Mouse (Mus musculus): ENCODE data around the gene Alkbh7. TPM values are rescaled to one million over a fixed set of nuclear protein-coding genes. Genes with fewer than 3 reads are reported as not detected.
A peak's percentile ranks its signal among the peaks of the same experiment; 100 is the strongest.

Gene Alkbh7
- total and polyA plus RNA-seq, 2 experiments: 23.2 to 42.0 TPM

DNA sequence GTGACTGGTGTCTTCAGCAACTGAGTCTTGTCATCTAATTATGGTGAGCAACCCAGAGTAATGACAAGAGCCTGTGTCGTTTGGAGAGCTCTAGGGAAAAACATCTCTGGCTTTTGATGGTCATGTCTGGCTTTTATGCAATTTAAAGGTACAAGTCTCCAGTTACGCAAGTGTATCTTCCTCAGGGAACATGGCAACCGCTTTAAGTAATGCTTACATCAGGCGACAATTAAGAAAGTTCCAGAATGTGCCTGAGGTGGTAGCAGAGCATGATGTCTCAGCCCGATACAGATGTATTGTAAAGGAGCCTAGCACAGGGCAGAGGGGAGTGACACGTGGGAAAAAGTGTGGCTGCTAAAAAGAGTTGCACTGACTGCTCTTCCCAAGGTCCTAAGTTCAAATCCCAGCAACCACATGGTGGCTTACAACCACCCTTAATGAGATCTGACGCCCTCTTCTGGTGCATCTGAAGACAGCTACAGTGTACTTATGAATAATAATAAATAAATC, 8.2 kb upstream of the Alkbh7 start:
- Histone ChIP-seq H3K9ac (ENCODE audit: low read depth, low read length) (no peak overlapping the region), H3K36me3 (ENCODE audit: control insufficient read depth, insufficient read depth, low read length) (peaks cover 3% of the 10 kb centered on the region; the same call in 1 of the 2 replicates), H3K4me1 (ENCODE audit: control insufficient read depth, insufficient read depth, low read length) (peaks cover 7% of the 10 kb centered on the region), H3K27ac (replicated peaks; ENCODE audit: insufficient read depth, low read depth, low read length) (no peak overlapping the region), H3K79me2 (ENCODE audit: control insufficient read depth, insufficient read depth, low read length) (peaks cover 9% of the 10 kb centered on the region; the same call in 1 of the 2 replicates), H3K27me3 (ENCODE audit: control insufficient read depth, insufficient read depth, low read length) (no peaks in the 10 kb centered on the region), H3K4me3 (ENCODE audit: insufficient read depth, low read depth, low read length) (no peak overlapping the region)
- 79% methylated on average over 7 of the region's 7 CpGs for WGBS
- TF ChIP-seq CTCF (IDR thresholded peaks at IDR 0.05; ENCODE audit: low read depth, low read length) (no peak), POLR2A (IDR thresholded peaks at IDR 0.05; ENCODE audit: extremely low read depth, insufficient read depth, low read length) (no peak)
- no peak for DNase-seq (ENCODE audit: extremely low read depth, low read depth, low spot score)

DNA sequence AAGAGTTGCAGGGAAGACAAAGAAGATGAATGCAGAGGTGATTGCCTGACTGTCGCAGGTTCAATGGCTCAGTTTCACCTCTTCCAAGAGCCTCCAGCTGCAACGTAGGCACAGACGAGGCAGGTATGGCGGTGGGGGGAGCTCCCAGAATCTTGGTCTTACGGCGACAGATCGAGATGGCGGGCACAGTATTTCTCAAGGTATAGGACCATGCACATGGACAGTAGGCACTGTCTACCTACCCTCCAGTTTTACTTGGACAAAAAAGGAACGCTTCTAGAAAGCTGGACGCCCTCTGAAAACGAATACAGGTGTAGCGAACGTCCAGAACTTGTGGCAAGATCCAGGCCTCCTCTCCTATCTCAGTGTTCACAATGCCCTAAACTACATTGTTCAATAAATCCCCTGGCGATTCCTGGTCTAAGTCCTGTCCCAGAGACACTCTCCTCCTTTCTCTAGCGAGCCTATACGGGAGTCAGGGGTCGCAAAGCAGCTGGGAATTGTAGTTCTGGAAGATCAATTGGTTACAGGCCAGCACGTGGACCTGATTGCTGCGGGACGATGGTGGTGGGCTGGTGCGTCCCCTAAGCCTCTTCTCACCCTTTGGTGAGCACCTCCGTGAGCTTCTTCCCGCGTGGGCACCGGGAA, 7.5 kb upstream of the Alkbh7 start:
- Histone ChIP-seq H3K4me3 (ENCODE audit: insufficient read depth, low read depth, low read length) (peak overlapping the region; percentile 65), H3K27me3 (ENCODE audit: control insufficient read depth, insufficient read depth, low read length) (no peaks in the 10 kb centered on the region), H3K4me1 (ENCODE audit: control insufficient read depth, insufficient read depth, low read length) (peaks cover 7% of the 10 kb centered on the region), H3K27ac (replicated peaks; ENCODE audit: insufficient read depth, low read depth, low read length) (peak overlapping the region; percentile 59), H3K9ac (ENCODE audit: low read depth, low read length) (peak overlapping the region; percentile 68), H3K79me2 (ENCODE audit: control insufficient read depth, insufficient read depth, low read length) (peaks cover 9% of the 10 kb centered on the region; the same call in 1 of the 2 replicates), H3K36me3 (ENCODE audit: control insufficient read depth, insufficient read depth, low read length) (peaks cover 5% of the 10 kb centered on the region; the same call in 1 of the 2 replicates)
- WGBS: 3% methylated on average over 25 of the region's 25 CpGs
- peak; percentile 85 for DNase-seq (ENCODE audit: extremely low read depth, low read depth, low spot score)
- TF ChIP-seq CTCF (IDR thresholded peaks at IDR 0.05; ENCODE audit: low read depth, low read length) (no peak), POLR2A (IDR thresholded peaks at IDR 0.05; ENCODE audit: extremely low read depth, insufficient read depth, low read length) (no peak)

DNA sequence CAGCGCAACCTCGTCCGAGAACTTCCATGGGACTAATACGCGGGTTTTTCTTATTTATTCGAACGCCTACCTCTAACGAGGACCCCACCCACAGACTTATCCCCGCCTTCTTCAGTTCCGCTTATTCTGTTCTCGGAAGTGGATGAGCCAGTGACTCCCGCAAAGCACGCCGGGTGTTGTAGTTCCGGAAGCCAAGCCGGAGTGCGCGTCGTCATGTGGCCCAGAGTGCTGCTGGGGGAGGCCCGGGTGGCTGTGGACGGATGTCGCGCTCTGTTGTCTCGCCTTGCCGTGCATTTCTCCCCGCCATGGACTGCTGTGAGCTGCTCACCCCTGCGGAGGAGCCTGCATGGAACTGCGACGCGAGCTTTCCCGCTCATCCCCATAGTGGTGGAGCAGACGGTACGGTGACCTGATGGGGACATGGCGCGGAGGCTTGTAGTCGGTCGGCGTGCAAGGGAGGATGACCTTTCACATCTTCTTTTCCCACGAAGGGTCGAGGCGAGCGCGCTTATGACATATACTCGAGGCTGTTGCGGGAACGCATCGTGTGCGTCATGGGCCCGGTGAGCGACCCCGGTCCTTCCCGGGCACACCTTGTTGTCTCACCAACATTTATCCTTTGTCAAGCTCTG, 6.9 kb upstream of the Alkbh7 start, which contains the start of gene Clpp:
TSS of gene Clpp (plus strand) at position 191 of the 632 bp plus-strand sequence.
- Histone ChIP-seq H3K27me3 (ENCODE audit: control insufficient read depth, insufficient read depth, low read length) (no peaks in the 10 kb centered on the region), H3K27ac (replicated peaks; ENCODE audit: insufficient read depth, low read depth, low read length) (peak within 1 kb of the TSS; percentile 59), H3K9ac (ENCODE audit: low read depth, low read length) (peak within 1 kb of the TSS; percentile 77), H3K36me3 (ENCODE audit: control insufficient read depth, insufficient read depth, low read length) (peaks cover 7% of the 10 kb centered on the region; the same call in 1 of the 2 replicates), H3K4me1 (ENCODE audit: control insufficient read depth, insufficient read depth, low read length) (peaks cover 7% of the 10 kb centered on the region), H3K4me3 (ENCODE audit: insufficient read depth, low read depth, low read length) (peak within 1 kb of the TSS; percentile 69), H3K79me2 (ENCODE audit: control insufficient read depth, insufficient read depth, low read length) (peaks cover 9% of the 10 kb centered on the region; the same call in 1 of the 2 replicates)
- peak; percentile 80 for TF ChIP-seq POLR2A (IDR thresholded peaks at IDR 0.05; ENCODE audit: extremely low read depth, insufficient read depth, low read length)
- no peak for TF ChIP-seq CTCF (IDR thresholded peaks at IDR 0.05; ENCODE audit: low read depth, low read length)
- peak; percentile 95 for DNase-seq (ENCODE audit: extremely low read depth, low read depth, low spot score)
- under 1% methylated on average over 52 of the region's 52 CpGs for WGBS

DNA sequence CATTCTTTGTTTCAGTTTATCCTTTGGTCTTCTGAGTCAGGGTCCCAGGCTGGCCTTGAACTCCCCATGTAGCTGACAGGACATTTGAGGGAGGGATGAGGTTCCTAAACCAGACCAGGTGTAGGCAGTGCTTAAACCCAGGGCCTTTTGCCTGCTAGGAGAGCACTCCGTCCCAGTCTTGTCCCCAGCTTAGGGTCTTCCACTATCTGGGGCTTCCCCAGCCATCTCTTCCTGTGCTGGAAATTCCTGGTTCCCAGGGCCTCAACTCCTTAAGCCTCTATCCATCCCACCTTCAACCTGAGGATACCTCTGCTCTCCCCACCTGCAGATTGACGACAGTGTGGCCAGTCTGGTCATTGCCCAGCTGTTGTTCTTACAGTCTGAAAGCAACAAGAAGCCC, 6.2 kb upstream of the Alkbh7 start:
- no peak for DNase-seq (ENCODE audit: extremely low read depth, low read depth, low spot score)
- no peak for TF ChIP-seq CTCF (IDR thresholded peaks at IDR 0.05; ENCODE audit: low read depth, low read length)
- TF ChIP-seq POLR2A (IDR thresholded peaks at IDR 0.05; ENCODE audit: extremely low read depth, insufficient read depth, low read length): no peak
- Histone ChIP-seq H3K36me3 (ENCODE audit: control insufficient read depth, insufficient read depth, low read length) (peaks cover 7% of the 10 kb centered on the region; the same call in 1 of the 2 replicates), H3K79me2 (ENCODE audit: control insufficient read depth, insufficient read depth, low read length) (peaks cover 9% of the 10 kb centered on the region; the same call in 1 of the 2 replicates), H3K27ac (replicated peaks; ENCODE audit: insufficient read depth, low read depth, low read length) (no peak overlapping the region; the same call in 1 of the 2 replicates), H3K27me3 (ENCODE audit: control insufficient read depth, insufficient read depth, low read length) (no peaks in the 10 kb centered on the region), H3K4me1 (ENCODE audit: control insufficient read depth, insufficient read depth, low read length) (peaks cover 7% of the 10 kb centered on the region), H3K4me3 (ENCODE audit: insufficient read depth, low read depth, low read length) (peak overlapping the region; percentile 69), H3K9ac (ENCODE audit: low read depth, low read length) (peak overlapping the region; percentile 43)
- WGBS: 75% methylated on average over 2 of the region's 2 CpGs

DNA sequence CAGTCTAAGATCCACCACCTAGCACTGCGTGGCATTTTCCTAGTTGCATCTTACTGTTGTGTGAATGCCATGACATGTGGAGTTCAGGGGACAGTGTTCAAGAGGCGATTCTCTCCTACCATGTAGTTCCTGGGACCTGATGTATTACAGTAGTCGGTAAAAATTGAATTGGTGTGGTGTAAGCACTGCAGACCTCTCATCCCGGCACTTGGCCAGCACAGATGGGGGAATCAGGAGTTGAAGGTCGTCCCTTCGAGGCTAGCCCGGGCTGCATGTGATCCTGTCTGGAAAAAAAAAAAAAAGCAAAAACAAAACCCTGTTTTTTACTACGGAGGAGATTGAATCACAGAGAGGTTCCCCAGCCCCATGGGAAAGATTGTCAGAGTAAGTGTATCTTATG, 2.1 kb upstream of the Alkbh7 start:
- H3K36me3 ChIP-seq (ENCODE audit: control insufficient read depth, insufficient read depth, low read length): peaks cover 7% of the 10 kb centered on the region; the same call in 1 of the 2 replicates

More for the DNA sequence above, 2.1 kb upstream of the Alkbh7 start:
- peaks cover 7% of the 10 kb centered on the region for H3K4me1 ChIP-seq (ENCODE audit: control insufficient read depth, insufficient read depth, low read length)
- no peak overlapping the region for H3K9ac ChIP-seq (ENCODE audit: low read depth, low read length)
- 81% methylated on average over 8 of the region's 8 CpGs for WGBS
- no peak for DNase-seq (ENCODE audit: extremely low read depth, low read depth, low spot score)
- H3K27ac ChIP-seq (replicated peaks; ENCODE audit: insufficient read depth, low read depth, low read length): no peak overlapping the region
- H3K79me2 ChIP-seq (ENCODE audit: control insufficient read depth, insufficient read depth, low read length): peaks cover 9% of the 10 kb centered on the region; the same call in 1 of the 2 replicates
- no peaks in the 10 kb centered on the region for H3K27me3 ChIP-seq (ENCODE audit: control insufficient read depth, insufficient read depth, low read length)
- no peak overlapping the region for H3K4me3 ChIP-seq (ENCODE audit: insufficient read depth, low read depth, low read length)
- TF ChIP-seq POLR2A (IDR thresholded peaks at IDR 0.05; ENCODE audit: extremely low read depth, insufficient read depth, low read length): no peak
- no peak for TF ChIP-seq CTCF (IDR thresholded peaks at IDR 0.05; ENCODE audit: low read depth, low read length)

Data from liver, adult 2 months (tissue).